Mouse (Mus musculus) spleen, embryonic (tissue): Measurements from ENCODE around the gene Zfp661.

Experiments
- CTCF ChIA-PET: fragments of 350-600 bp; sonication (Branson Sonifier 250); formaldehyde crosslinking; loops from one replicate; lab custom pipeline; 2022; lab: Charles Lee

Zfp661 gene

DNA sequence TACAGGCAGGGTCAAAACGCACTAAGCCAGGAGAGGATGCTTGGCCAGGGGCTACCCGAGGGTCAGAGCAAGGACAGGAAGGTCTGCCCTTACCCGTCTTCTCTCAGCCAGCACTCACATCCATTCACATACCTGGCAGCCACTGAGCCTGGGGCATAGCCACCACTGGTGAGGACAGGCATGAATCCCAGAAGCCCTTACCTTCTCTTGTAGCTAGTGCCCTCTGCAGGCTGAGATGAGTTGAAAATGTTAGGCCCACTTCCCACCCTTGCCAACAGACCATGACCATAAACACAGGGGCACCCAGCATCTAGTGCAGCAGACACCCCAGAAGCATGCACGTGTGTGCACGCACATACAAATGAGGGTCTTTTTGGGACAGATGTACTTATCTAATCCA, 35.8 kb downstream of the Zfp661 start:
- CTCF ChIA-PET = no interaction called here

DNA sequence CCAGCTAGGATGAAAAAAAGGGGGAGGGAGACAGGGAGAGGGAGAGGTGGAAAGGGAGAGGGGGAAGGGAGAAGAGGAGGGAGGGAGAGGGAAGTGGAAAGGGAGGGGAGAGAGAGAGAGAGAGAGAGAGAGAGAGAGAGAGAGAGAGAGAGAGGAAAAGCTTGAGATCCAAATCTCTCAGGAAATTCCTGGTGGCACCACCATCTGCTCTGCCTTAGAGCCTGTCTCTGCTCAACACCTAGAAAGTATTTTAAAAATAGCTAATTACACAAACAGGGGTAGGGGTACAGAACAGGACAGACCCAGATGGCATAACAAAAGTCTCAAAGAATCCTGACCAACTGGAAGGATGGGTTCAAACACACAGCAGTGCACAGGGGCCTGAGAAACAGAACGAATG, 36.4 kb downstream of the Zfp661 start:
- CTCF ChIA-PET = no interaction called here

DNA sequence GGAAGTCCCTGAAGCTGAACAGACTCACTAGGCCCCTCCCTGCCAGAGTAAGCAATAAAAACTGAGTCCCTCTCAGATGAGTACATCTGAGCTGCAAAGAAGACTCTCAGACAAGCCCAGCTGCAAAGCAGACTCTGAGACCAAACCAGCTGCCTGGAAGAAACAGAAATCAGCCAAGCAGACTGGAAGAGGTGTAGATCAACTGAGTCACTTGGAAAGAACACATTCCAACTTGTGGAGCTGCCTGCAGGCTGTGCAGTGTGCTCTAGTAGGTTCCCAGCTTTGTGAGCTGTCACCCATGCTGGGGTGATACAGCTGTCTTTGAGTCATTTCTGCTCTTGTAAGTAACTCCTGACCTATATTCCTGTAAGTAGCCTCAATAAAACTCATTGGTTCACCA, 37.2 kb downstream of the Zfp661 start:
- CTCF ChIA-PET = no interaction called here

DNA sequence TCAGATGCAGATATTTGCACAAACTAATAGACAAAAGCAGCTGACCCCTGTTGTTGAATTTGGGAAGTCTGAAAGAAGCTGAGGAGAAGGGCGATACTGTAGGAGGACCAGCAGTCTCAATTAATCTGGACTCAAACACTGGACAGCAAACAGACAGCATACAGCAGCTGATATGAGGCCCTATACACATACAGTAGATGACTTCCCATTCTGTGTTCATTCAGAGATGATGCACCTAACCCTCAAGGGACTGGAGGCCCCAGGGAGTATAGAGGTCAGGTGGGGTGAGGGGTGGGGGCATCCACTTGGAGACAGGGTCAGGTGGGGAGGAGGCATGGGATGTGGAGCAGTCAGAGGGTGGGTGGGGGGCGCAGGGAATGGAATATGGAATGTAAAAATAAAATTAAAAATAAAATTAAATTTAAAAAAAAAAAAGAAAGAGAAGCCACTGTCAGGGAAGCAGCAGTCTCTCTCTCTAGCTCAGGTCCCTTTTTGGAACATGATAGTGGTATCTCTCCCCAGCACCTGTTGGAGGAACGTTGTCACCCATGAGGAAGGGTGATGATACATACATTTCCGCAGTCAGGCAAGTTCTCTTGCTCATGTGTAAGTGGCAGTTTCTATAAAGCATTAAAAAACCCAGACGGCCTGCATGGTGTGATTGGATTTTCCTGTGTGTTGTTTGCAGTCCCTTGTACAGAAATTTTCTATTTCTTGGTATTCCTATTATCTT, 38.4 kb downstream of the Zfp661 start:
- CTCF ChIA-PET = no interaction called here

DNA sequence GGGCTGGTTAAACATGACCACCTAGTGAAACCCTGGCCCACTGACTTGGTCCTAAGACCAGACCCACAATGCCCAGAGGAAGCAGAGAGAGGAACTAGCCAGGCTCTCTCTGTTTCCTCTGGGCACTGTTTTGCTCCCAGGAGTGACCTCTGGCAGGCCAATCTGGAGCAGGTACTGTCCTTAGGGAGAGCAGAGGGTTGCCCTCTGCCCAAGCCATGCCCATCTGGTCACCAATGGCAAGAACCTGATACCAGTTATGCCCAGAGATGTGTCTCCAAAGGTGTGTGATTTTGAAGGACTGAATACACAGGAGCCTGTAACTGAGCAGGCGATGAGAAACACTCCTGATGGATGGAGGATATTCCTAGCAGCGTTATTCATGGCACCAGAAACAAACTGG, 45.2 kb downstream of the Zfp661 start:
- CTCF ChIA-PET = no interaction called here

DNA sequence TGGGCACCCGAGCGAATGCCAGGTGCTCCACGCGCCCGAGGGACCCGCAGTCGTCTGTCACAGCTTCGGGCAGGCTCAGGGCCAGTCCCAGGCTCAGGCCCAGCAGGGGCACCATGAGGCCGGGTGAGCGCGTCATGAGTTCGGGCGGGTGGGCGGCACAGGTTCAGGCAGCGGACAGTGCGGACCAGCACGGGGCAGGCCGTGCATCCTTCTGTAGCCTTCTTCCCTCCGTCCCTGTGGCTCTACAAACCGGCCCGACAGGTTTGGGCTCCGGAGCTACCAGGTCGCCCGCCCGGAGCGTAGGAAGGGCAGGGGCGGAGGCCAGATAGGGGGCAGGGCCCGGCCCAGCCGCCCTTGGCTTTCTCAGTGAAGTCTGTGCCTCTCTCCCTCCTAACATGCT, 45.7 kb downstream of the Zfp661 start, which contains the start of gene Prom2:
Gene Prom2 (minus strand): TSS at position 283 of the 400 bp plus-strand sequence.
- CTCF ChIA-PET = no interaction called here

DNA sequence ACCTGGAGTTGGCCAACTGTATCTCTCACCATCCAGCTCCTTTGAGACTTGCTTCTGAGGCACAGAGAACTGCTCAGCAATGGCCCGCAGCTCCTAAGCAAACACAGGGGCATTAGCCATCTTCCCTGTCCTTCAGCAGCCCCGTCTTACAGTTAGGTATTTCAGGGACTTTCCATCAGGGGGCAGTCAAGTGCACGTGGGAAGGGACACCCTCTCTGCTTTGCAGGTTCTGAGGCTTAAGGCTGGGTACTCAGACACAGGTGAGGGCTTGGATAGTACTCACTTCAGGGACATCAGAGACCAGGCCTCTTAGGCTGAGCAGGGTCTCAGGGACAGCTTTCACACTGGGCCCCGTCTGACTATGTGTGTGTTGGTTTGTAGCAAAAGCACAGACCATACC, 47.4 kb downstream of the Zfp661 start:
- CTCF ChIA-PET = no interaction called here

DNA sequence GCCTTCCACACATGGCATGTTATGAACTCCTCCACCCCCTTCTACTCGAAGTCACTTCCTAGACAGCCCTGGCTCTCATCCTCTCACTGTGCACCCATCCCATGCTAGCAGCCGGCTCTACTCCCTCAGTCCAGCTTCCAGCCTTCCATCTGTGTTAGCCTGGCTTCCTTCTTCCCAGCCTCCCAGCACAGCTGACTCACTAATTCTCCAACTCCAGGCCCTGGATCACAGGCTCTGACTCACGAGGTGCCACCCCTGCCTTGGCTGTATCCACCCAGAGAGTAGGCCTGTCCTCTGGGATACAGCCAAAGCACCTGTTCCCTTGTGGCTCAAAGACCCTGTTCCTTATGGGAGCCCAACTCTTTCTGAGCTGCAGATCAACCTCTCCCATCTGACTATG, 49.3 kb downstream of the Zfp661 start:
- CTCF ChIA-PET = no interaction called here

DNA sequence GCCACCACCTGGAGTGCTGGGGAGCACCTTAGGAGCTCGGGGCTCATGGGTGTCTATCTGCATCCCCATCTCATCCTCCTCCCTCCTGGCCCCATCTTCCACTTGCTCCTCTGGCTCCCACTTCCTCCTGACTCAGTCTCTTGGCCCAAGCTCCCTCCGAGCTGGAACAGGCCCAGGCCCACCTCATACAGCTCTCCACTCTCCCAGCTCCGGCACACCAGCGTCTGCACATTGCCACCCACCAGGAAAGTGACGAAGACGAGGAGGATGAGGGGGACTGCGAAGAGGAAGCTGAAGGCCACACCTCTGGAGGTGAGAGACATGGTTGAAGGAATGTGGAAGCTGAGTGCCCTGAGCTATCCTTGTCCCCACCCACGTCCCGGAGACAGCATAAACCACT, 51.5 kb downstream of the Zfp661 start:
- CTCF ChIA-PET = no interaction called here

DNA sequence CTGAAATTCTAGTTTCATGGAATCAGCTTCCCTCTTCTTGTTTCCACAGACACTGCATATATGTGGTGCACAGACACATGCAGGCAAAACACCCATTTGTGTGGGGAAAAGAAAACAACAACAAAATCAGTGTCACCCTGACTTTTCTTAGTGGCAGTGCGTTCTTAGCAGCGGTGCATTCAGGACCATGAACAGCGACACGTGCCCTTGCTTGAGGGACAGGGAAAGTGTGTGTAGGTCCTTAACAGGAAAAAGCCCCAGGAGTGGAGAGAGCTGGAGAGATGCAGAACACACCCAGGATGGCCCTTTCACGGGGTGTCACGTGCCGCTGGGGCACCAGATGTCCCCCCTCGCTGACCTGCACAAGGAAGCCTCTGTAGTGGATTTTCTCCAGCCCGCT, 54.5 kb downstream of the Zfp661 start:
- CTCF ChIA-PET = no interaction called here

DNA sequence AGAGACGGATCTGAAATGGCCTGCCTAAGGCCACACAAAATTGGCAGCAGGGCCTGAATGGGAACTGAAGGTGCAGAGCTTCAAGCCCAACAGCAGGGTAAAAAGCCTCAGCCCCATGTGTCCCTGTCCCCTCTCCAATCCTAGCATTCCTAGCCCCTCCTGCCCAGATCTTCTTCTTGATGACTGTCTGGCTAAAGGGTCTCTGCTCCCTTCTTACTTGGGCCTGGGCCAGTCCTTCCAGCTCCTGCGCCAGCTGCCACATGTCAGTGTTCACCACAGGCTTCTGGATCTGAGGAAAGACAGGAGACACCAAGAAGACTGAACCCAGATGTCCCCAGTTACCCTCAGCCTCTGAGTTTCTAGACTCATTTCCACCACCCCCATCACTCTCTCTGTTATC, 55.3 kb downstream of the Zfp661 start:
- CTCF ChIA-PET = no interaction called here

DNA sequence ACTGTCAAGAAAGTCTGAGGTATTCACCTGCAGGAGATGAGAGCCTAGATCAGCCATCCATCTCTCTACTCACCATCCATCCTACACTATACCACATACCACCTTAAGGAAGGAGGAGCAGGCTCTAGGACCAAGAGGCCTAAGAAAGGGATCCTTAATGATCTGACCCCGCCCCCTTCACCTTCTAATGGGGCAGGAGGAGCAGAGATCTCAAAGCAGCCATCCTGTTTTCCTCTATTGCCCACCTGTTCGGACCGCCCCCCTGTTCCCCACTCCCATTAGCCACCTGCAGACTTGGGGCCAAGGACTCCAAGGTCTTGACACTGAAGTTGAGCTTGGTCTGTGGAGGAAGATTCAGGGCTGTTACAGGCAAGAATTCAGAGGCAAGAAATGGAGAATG, 56.5 kb downstream of the Zfp661 start:
- CTCF ChIA-PET = interaction anchor here (0.6 kb wide), 1 partner anchor 1509 kb away, joined by 6 read pairs; no protein-coding TSS in a partner anchor

DNA sequence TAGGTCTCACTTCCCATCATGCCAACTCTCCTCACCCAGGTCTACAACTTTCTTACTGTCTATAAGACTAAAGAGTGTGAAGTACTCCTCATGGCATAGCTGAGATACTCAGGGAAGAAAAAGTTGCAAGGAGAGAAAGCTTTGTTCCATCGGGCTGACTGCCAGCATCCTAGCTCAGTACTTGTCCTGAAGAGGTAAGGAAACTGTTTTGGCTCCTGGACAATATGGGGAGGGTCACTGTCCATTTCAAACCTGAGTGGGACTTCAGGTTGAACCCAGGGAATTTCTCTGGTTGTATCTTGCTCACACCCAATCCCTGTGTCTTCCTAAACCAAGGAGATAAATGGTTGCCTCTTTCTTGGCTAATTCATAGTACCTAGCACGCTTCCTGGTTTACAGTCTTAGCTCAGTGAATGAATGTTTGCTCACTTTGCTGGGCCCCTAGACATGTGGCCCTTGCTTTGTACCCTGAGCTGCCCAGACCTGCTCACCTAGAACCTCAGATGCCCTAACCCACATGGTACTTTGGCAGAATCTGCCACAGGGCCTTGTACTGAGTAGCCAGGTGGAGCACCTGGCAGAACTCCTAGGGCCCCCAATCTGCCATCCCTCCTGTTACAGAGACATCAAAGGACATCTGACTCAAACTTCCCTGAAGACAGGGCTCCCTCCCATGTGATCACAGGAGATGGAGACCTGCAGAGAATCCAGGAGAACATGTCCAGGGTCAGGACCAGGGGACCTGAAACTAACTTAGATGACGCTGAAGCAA, 61.7 kb downstream of the Zfp661 start:
- CTCF ChIA-PET = no interaction called here
